Mouse (Mus musculus) gonadal fat pad, adult 2 months (tissue): ENCODE measurements at regions not wholly inside any gene's neighbourhood (a gene's known extent, or its start where the extent isn't known, plus 50 kb on each side); places are given as distances from the start of the nearest gene placed in this dataset.
A peak's percentile ranks its signal among the peaks of the same experiment; 100 is the strongest.

ENCODE experiments used
- DNase-seq: peaks from one replicate; pipeline ENCODE4 v3.0.0-alpha.2; 2012; ENCODE audit warnings: low read depth

- DNase-seq: no peak
These were observed 162.5 kb downstream of the Cxcl12 start for GRCm38 (mm10) chr6:117330726-117331360.

GRCm38 (mm10) chr6:117332641-117333040, 164.3 kb downstream of the Cxcl12 start:
- DNase-seq: no peak

GRCm38 (mm10) chr6:117342123-117342522, 173.8 kb downstream of the Cxcl12 start:
- no peak for DNase-seq

GRCm38 (mm10) chr6:117347356-117347755, 179.0 kb downstream of the Cxcl12 start:
- DNase-seq: no peak

- no peak for DNase-seq
These were observed 183.5 kb downstream of the Cxcl12 start for GRCm38 (mm10) chr6:117351846-117352245.

GRCm38 (mm10) chr6:117353091-117353490, 184.8 kb downstream of the Cxcl12 start:
- peak; percentile 40 for DNase-seq

- no peak for DNase-seq
These were observed 187.8 kb downstream of the Cxcl12 start for GRCm38 (mm10) chr6:117356101-117356500.

- no peak for DNase-seq
These were observed 191.1 kb downstream of the Cxcl12 start for GRCm38 (mm10) chr6:117359401-117359800.

- DNase-seq: no peak
These were observed 198.2 kb downstream of the Cxcl12 start for GRCm38 (mm10) chr6:117366563-117366962.

GRCm38 (mm10) chr6:117375989-117376388, 207.7 kb downstream of the Cxcl12 start:
- DNase-seq: no peak

GRCm38 (mm10) chr6:117379904-117380303, 211.6 kb downstream of the Cxcl12 start:
- DNase-seq: no peak

- DNase-seq: no peak
These were observed 222.0 kb downstream of the Cxcl12 start for GRCm38 (mm10) chr6:117390233-117390848.

- no peak for DNase-seq
These were observed 225.1 kb downstream of the Cxcl12 start for GRCm38 (mm10) chr6:117393480-117393879.

- no peak for DNase-seq
These were observed 237.4 kb downstream of the Cxcl12 start for GRCm38 (mm10) chr6:117405589-117406311.

GRCm38 (mm10) chr6:117406312-117406595, 237.9 kb downstream of the Cxcl12 start:
- no peak for DNase-seq

GRCm38 (mm10) chr6:117406757-117407156, 238.4 kb downstream of the Cxcl12 start:
- DNase-seq: no peak

- DNase-seq: no peak
These were observed 239.0 kb downstream of the Cxcl12 start for GRCm38 (mm10) chr6:117407206-117407858.

- no peak for DNase-seq
These were observed 239.6 kb downstream of the Cxcl12 start for GRCm38 (mm10) chr6:117407953-117408352.

- DNase-seq: no peak
These were observed 240.8 kb downstream of the Cxcl12 start for GRCm38 (mm10) chr6:117408971-117409783.

- no peak for DNase-seq
These were observed 246.6 kb downstream of the Cxcl12 start for GRCm38 (mm10) chr6:117414926-117415325.

GRCm38 (mm10) chr6:117415901-117416300, 247.6 kb downstream of the Cxcl12 start:
- DNase-seq: no peak

GRCm38 (mm10) chr6:117416461-117416860, 248.1 kb downstream of the Cxcl12 start:
- no peak for DNase-seq
